Mouse (Mus musculus) large intestine, adult 2 months (tissue): ENCODE data around the gene Clec16a. TPM values are rescaled to one million over a fixed set of nuclear protein-coding genes. Genes with fewer than 3 reads are reported as not detected.
A peak's percentile ranks its signal among the peaks of the same experiment; 100 is the strongest.

ENCODE experiments used
- DNase-seq: peaks from one replicate; pipeline ENCODE4 v3.0.0-alpha.2; 2012; ENCODE audit warnings: low read depth, low spot score
- WGBS: fragments of 180-500 bp; shearing (Covaris S2); methylation state at CpG from one replicate; pipeline ENCODE4 v1.1.7; 2018; 5-methylcytosine and 5-hydroxymethylcytosine counted together
- polyA plus RNA-seq: library from polyadenylated mRNA; depleted of rRNA; stranded (reverse); fragments of >200 nt; gene quantifications from 2 replicates; pipeline ENCODE4 v1.2.3, GENCODE M21; 2012

Gene Clec16a
- polyA plus RNA-seq, 1 experiment: 10.8 TPM

DNA sequence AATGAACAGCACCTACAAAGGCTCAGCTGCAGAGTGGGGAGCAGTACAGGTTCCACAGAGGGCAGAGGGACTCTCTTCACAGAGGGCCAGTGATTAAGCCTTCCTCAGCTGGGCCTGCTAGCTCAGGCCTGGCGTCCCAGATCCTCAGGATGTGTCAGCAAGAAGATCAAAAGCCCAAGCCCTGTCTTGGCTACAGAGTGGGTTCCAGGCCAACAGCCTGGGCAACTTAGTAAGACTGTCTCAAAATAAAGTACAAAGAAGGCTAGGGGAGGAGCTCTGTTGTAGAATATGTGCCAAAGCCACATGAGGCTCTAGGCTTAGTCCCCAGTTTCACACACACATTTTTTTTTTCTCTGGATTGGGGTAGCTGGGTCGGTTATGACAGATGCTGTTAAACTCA, 29.8 kb downstream of the Clec16a start:
- DNase-seq: no peak

DNA sequence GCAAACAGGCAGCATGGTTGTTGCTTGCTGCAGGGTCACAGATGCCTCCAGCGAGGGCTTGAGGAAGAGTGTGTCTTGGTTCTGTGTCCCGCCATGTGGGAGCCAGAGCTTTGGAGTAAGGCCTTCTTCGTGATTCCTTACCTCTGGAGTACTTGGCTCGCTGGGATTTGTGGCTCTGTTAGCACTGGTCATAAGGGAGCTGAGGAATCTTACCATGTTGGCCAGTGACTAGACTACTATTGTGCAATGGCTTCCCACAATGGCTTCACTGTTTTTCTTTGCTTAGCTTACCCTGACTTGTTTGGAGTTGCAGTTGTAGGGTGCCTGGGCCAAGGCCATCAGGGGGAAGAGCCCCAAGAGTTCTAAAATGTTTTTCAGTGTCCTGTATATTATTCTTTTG, 30.8 kb downstream of the Clec16a start:
- 80% methylated on average over 4 of the region's 4 CpGs for WGBS
- DNase-seq: no peak

More for the DNA sequence above, 29.8 kb downstream of the Clec16a start:
- WGBS: 65% methylated on average over 2 of the region's 2 CpGs

DNA sequence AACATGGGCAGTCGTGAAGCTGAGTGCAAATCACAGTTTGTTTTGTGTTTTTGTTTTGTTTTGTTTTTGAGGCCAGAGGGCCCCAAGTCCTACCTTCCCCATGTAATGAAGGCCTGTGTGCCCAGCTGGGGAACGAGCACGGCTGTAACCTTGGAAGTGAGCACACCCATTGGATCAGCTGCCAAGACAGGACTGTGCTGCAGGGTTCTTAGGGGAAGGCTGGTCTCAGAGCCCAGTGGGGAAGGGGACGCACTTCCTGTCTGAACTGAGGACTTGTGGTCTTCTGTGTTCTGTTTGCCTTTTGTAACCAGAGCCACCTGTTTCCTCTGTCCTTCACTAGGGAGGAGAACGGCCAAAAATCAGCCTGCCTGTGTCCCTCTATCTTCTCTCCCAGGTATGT, 32.4 kb downstream of the Clec16a start:
- 55% methylated on average over 5 of the region's 5 CpGs for WGBS
- DNase-seq: no peak

DNA sequence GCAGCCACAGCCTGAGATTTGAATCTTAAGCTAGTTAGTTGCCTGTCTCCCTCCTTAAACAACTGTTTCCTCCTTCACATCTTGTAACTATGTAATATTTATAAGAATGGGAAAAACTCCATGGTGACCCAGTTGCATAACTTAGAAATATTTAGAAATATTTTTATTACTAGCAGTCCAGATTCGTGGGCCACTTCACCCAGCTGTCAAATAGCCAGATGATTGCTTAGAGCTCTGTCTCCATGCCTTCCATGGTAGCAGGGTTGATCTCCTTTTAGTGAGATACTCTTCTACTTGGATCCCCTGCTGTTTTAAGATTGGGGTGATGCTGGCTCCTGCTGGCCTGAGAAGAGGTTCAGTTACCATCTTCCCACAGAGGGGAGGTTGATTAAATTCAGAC, 33.2 kb downstream of the Clec16a start:
- 34% methylated on average over 1 of the region's 1 CpGs for WGBS
- DNase-seq: no peak

DNA sequence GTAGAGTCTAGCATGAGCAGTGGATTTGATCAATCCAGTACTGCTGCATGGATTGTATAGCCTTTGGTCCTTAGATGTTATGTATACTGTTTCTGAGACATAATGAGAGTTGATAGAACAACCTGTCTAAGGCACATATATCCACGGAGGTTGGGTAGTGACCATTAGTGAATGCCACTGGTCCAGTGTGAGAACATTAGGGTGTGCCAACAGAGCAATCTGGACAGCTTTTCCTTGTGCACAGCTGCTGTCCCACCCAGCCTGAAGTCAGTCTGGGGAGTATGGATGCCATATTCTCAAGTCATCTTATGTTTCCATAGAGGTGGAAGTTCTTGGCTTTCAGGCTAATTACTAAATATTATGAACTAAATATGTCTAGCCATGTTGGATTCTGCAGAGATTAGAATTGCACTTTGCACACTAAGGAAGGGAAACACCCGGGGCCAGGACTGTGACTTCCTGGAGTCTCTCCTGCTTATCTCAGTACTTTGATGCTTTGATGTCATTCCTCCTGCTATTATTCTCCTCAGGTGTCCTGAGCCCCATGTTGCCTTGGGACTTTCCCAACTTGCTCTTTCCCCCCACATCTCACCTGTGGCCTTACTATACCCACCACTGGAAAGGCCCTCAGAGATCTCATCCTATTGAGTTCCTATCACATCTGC, 36.2 kb downstream of the Clec16a start:
- WGBS: 44% methylated on average over 2 of the region's 2 CpGs
- DNase-seq: no peak

DNA sequence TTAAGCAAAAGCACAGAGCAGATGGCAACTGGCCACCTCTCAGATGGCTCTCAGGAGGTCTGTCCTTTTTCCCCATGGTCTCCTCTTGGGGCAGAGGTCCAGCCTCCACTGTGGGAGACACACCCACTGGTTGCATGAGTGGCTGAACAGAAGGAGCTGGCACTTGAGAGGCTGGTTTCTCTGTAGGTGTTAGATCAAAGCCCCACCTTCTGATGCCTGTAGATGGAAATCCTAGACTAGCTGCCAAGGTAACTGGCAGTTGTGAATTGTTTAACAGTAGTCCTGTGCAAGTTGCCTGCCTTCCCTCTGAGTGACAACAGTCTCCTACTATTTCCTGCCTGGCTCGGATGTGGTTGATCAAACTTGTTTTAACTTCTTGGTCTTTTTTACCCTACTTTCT, 40.0 kb downstream of the Clec16a start:
- WGBS: 41% methylated on average over 1 of the region's 1 CpGs
- DNase-seq: no peak

DNA sequence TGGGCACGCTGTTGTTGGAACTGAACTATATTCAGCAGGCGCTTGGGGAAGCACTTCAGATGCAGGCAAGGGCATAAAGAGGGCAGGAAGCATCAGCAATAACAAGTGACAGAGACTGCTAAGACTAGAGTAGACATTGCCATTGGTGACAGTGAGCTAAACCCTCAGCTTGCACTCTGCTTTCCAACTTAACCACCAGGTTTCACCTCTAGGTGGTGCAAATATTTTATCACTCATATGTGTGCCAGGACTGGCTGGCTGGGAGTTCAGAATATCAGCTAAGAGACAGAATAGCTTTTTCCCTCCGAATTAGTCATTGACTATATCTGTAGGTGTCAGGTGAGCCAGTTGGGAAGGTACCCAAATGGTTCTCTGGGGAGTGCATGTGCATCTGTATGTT, 41.4 kb downstream of the Clec16a start:
- 78% methylated on average over 3 of the region's 3 CpGs for WGBS
- no peak for DNase-seq

DNA sequence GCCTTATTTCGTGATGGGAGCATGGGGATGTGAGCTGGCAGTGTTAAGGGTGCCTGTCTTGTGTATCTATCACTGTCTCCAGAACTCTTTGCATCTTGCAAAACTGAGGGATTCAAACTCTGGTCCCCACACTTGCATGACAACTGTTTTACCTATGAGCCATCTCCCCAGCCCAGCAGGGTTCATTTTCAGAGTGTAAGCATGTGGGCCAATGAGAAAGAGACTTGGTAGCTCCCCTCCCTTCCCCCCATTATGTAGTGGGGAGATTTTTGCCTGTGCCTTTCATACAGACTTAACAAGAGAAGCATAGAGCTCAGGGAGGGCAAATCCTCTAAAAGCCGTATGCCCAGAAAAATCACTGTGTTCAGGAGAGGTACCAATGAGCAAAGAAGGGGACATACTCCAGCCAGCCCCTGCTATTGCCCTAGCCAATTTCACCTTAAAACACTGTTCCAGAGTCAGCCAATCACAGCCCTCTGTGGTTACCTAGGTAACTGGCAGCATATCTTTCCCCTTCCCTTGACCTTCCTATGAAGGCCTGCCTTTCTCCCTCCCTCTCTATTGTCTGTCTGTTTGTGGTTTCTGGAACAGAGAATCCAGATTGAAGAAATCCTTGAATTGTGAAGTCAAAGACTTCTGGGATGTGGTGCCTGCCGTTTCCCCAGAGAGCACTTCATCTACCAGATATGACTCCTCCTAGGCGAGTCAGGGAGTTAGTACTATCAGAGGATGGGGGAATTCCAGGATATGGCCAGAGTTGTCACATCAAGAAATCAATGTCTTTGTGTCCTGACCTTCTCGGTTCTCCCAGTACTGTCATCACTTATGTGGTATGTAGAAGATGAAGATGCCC, 55.0 kb downstream of the Clec16a start:
- no peak for DNase-seq
- WGBS: 86% methylated on average over 5 of the region's 5 CpGs

DNA sequence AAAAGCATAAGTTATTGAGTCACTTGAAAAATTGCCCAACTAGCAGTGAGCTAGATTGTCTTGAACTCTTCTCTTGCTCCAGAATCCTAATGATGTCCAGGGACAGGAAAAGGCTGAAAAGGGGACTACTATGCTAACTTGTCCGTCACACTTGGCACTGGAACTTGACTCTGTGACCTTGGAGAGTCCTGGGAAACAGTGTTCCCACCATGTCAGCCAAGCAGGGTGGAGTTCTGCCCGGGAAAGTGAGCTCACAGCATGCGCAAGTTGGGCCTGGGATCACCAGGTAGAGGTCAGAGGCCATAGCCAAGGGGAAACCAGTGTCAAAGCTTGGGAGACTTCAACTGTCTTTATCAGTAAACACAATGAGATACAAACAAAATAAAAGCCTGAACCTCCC, 62.7 kb downstream of the Clec16a start:
- WGBS: 88% methylated on average over 3 of the region's 3 CpGs
- DNase-seq: no peak

DNA sequence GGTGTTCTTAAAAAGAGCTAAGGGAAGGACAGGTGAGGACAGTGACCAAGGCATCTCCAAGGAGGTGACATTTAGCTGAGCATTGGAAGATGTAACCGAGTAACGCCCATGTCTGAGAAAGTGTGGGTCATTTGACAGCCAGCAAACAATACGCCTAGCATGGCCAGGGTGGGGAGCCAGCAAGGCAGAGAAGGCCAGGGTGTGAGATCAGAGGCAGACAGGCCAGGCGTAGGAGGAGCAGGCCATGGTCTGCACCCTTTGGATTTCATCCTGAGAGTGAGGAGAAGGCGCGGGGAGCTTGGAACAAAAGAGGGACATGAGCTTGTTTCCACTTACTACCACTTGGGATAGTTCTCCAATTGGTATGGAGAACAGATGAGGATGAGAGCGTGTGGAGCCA, 64.8 kb downstream of the Clec16a start:
- DNase-seq: no peak
- WGBS: 91% methylated on average over 7 of the region's 7 CpGs

DNA sequence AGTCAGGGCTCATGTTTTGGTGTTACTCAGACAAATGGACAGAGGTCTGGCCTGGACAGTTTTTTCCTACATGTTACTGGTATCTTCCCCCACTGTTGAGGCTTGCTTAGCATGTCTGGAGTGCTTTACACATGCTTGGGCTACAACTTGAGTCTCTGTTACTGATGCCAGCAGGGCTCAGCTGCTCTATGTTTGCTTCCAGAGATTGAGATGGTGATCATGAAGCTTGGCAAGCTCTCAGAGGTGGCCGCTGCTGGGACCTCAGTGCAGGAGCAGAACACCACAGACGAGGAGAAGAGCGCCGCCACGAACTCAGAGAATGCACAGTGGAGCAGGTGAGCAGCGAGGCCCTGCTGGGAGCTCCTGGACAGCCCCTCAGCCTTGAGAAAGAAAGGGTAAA, 65.7 kb downstream of the Clec16a start:
- 84% methylated on average over 6 of the region's 6 CpGs for WGBS
- no peak for DNase-seq

DNA sequence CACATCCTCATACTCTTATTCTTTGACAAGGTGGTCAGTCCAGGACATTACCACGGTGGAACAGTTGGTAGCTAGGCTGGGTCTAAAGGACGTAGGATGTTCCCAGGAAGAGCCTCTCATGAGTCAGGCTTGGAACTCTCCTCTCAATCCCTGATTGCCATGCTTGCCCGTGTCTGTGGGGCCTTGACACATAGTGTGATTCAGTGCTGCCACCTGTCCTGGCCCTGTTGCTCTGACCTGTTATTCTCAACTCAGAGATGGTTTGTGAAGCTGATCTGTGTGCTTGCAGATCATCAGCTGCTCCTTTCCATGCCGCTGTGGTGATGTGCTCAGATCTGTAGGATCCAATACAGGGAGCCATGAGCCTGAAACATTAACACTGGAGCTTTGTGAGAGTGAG, 66.2 kb downstream of the Clec16a start:
- DNase-seq: no peak
- 85% methylated on average over 4 of the region's 4 CpGs for WGBS

DNA sequence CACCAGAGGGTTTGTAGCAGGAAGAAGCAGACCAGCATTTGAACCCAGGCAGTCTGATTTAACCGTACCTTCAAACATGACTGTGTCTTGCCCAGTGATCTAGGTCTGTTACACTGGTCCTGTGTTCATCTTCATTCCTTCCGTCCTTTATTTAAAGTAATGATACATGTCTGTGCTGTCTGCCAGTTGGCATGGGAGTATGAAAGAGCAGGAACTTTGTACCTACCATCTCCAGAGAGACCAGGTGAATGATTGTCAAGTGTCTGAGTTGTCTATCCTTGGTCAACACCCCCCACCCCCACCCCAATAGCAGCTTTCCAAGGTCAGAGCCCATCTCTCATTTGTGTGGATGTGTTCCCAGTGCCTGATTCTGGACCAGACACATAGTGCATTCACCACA, 68.9 kb downstream of the Clec16a start:
- 93% methylated on average over 2 of the region's 2 CpGs for WGBS
- no peak for DNase-seq

DNA sequence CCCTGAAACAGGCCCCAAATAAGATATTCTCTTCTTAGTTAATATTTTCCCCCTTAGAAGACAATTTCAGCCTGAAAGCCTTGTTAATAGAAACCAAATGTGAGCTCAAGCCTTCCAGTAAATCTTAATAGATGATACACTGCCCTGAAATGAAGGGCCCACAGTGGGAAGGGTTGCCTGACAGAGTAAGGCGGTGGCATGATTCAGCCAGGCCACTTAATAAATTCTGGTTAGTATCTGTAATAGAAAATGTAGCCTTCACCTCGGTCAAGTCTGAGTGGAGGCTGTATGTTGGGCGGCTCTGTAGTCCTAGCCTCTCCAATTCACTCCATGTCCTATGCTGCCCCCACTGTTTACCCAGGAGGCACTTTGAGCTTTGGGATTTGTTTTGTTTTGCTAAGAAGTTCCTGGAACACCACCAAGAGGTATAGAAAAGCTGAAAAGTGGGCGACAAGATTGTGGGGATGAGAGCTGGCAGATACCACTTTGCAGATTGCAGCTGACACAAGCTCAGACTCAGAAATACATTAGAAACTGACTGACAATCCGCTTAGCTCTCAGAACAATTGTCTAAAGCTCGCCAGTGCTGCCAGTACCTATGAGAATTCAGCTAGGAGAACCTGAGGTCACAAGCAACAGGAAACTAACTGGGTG, 75.9 kb downstream of the Clec16a start:
- 71% methylated on average over 6 of the region's 6 CpGs for WGBS

DNA sequence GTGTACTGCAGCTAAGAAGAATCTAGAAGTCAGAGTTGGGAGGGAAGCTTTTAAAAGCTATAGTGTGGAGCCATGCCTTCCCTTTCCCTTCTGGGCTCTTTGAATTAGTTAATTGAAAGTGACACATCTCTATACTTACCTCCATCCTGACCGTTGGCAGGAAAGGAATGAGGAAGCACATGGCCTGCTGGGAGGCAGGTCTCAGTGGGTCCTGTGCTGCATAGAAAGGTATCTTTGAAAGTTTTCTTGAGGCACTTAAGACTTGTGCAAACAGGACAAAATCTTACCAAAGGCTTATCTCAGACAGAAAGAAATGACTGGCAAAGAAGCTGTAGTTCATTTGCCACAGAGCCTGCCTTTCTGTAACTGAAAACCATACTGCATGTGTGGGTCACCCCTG, 76.6 kb downstream of the Clec16a start:
- no peak for DNase-seq
- 17% methylated on average over 1 of the region's 1 CpGs for WGBS

More for the DNA sequence above, 75.9 kb downstream of the Clec16a start:
- no peak for DNase-seq

DNA sequence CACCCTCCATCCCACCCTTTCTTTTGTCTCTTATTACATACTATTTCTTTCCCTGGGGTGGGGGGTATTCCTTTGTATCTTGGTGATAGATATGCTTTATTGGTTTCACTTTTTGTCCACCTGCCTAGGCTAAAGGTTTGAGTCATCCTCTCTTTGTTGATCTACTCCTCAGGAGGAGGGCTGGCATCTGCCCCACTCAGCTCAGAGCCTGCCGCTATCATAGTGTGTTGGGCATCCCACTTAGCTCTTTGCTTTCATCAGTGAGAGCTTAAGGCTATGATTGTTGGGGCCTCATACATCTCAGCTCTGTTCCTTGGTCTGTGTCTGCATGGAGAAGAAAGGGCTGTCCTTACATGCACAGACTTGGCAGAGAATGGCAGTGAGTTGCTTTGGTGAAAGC, 81.0 kb downstream of the Clec16a start:
- WGBS: 79% methylated on average over 1 of the region's 1 CpGs

DNA sequence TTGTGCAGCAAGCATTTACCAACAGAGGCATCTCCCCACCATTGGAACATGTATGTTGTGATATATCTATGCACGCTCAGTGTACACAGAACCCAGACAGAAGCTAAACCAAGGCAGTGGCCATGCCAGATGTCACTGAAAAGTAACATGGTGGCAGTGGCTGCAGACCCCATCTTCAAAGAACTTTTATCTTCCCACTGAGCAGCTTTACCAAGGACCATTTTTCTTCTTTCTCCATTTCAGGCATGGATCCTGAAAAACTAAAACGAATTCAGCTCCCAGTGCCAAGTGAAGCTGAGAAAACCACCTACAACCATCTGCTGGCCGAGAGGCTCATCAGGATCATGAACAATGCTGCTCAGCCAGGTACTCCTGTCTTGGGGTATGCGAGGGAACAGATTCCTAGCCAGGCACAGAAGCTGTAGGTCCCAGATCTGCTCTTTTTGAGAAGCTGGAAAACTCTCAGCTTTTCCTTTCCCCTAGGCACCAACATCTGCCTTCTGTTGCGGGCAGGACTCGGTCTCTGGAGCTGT, 82.1 kb downstream of the Clec16a start:
- DNase-seq: no peak
- WGBS: 98% methylated on average over 6 of the region's 6 CpGs

More for the DNA sequence above, 81.0 kb downstream of the Clec16a start:
- DNase-seq: no peak

DNA sequence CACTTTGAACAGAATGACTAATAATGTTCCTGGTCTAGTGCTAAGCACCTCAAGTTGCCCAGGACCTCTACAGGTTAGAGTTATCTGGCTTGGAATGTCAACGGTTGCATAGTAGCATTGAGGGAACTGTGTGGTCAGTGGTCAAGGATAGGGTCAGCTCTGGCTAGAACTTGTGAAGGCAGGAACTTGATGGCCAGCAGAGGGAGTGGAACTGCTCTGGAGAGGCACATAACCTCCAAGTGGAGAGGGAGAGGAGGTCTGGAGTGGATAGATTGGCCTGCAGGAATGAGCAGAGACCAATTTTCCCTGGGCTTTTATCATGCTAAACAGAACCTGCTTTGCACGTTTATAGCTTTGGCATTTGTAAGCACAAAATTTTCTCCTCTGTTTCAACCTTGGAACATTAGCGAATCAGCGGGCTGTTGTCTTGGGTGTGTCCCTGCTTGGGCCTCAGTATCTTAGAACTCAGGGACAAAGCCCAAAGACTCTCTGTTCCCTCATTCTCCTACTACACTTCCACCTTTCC, 83.0 kb downstream of the Clec16a start:
- no peak for DNase-seq
- 43% methylated on average over 4 of the region's 4 CpGs for WGBS

DNA sequence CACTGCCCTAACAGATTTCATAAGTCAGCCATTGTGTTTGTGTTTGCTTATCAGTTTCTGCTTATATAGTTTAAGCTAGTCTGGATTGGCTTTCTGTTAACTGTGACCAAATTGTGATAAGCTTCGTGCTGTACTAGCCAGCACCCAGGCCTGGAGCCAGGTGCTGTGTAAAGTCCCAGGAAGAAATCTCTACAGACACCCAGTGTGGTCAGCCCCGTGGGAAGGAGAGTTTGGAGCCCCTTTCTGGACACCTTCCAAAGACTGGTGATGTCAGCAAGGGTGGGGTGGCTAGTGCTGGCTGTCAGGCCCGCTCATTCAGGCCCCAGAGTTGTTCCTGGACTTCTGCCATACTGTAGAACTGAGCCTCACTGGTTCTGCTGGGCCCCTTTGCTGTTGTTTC, 83.8 kb downstream of the Clec16a start:
- peak; percentile 18 for DNase-seq
- WGBS: 21% methylated on average over 3 of the region's 3 CpGs

DNA sequence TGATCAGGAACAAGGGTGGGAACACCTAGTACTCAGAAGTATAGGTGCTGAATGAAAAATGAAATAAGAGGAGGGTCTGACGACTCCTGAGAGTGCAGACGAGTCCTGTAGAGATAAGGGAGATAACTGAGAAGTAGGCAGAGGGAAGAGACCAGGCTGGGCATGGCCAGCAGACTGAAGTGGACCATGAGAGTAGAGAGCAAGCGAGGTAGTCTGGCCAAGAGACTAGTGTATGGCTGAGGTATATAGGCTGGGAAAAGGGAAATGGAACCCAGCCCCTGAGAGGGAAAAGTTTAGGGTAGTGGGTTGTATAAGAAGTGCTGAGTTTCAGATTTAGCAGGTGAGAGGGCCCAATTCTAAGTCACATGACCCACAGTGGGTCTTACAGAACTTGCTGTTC, 84.2 kb downstream of the Clec16a start:
- no peak for DNase-seq
- 33% methylated on average over 3 of the region's 3 CpGs for WGBS
